8 mouse cellular contexts compared by ENCODE assay signal in genomic region chr11:120086702-120087152, GRCm38 (mm10). TPM values are rescaled to one million over a fixed set of nuclear protein-coding genes. Genes with fewer than 3 reads are reported as not detected.
A peak's percentile ranks its signal among the peaks of the same experiment; 100 is the strongest.
DNase-seq lines count a peak whose midpoint lies in the region; ATAC-seq and TF ChIP-seq lines count a peak whose summit lies in the region.

Cep131 (minus strand) TSS chr11:120086827.

- peak within 1 kb of the TSS; percentile 97 for H3K4me2 ChIP-seq in embryonic facial prominence, embryonic 13.5 days
- H3K4me2 ChIP-seq in limb, embryonic 12.5 days: peak within 1 kb of the TSS; percentile 70
- H3K4me2 ChIP-seq in midbrain, embryonic 15.5 days: peak within 1 kb of the TSS; percentile 70

- TF ChIP-seq POLR2A in kidney, adult 2 months (IDR thresholded peaks at IDR 0.05; ENCODE audit: low read depth, low read length): no peak
- no peak; the same call in 1 of the 2 replicates for TF ChIP-seq POLR2A in spleen, adult 2 months (IDR thresholded peaks at IDR 0.05; ENCODE audit: low read depth, low read length)

- no peak for TF ChIP-seq CTCF in kidney, adult 2 months (conservative IDR thresholded peaks at IDR 0.05; ENCODE audit: insufficient read depth, insufficient read length, low read depth, low read length)
- TF ChIP-seq CTCF in spleen, adult 2 months (IDR thresholded peaks at IDR 0.05; ENCODE audit: extremely low read depth, insufficient read depth, insufficient read length, insufficient replicate concordance): no peak

- peak; percentile 96 for DNase-seq in 3134 (ENCODE audit: extremely low read depth, insufficient read length, low spot score)
- DNase-seq in adrenal gland, postnatal 36 days: peak; percentile 99
- peak; percentile 99 for DNase-seq in heart, adult 18-20 months
- peak; percentile 99 for DNase-seq in kidney, adult 2 months
- DNase-seq in spleen, adult 2 months (ENCODE audit: low read depth in 1 of 2, low spot score in 2 of 2): peak; percentile 92 to 98

- no peaks in the 10 kb centered on the region for H3K9me3 ChIP-seq in embryonic facial prominence, embryonic 13.5 days
- H3K9me3 ChIP-seq in limb, embryonic 12.5 days: no peaks in the 10 kb centered on the region
- no peaks in the 10 kb centered on the region for H3K9me3 ChIP-seq in midbrain, embryonic 15.5 days

- peaks cover 39% of the 10 kb centered on the region for H3K36me3 ChIP-seq in embryonic facial prominence, embryonic 13.5 days
- no peaks in the 10 kb centered on the region for H3K36me3 ChIP-seq in kidney, adult 2 months (ENCODE audit: control insufficient read depth, insufficient read depth, low read length)
- peaks cover 45% of the 10 kb centered on the region for H3K36me3 ChIP-seq in limb, embryonic 12.5 days
- peaks cover 17% of the 10 kb centered on the region; the same call in 1 of the 2 replicates for H3K36me3 ChIP-seq in midbrain, embryonic 15.5 days (replicated peaks)
- H3K36me3 ChIP-seq in spleen, adult 2 months (ENCODE audit: control insufficient read depth, insufficient read depth, low read length): peaks cover 6% of the 10 kb centered on the region; the same call in 1 of the 2 replicates

- H3K27ac ChIP-seq in embryonic facial prominence, embryonic 13.5 days: peak within 1 kb of the TSS; percentile 78
- no peak within 1 kb of the TSS for H3K27ac ChIP-seq in kidney, adult 2 months (ENCODE audit: insufficient read depth, low read depth, low read length)
- H3K27ac ChIP-seq in limb, embryonic 12.5 days: peak within 1 kb of the TSS; percentile 89
- H3K27ac ChIP-seq in midbrain, embryonic 15.5 days: peak within 1 kb of the TSS; percentile 89
- H3K27ac ChIP-seq in spleen, adult 2 months (ENCODE audit: insufficient read depth, low read length): 0 out of 2 replicates have a peak within 1 kb of the TSS, but pooled peaks have one; percentile 3

- peak within 1 kb of the TSS; percentile 94 for H3K4me3 ChIP-seq in embryonic facial prominence, embryonic 13.5 days
- peak within 1 kb of the TSS; percentile 89 for H3K4me3 ChIP-seq in kidney, adult 2 months (ENCODE audit: insufficient read depth, low read depth, low read length)
- peak within 1 kb of the TSS; percentile 99 for H3K4me3 ChIP-seq in limb, embryonic 12.5 days (replicated peaks)
- H3K4me3 ChIP-seq in midbrain, embryonic 15.5 days: peak within 1 kb of the TSS; percentile 86
- peak within 1 kb of the TSS; percentile 90 for H3K4me3 ChIP-seq in spleen, adult 2 months (ENCODE audit: extremely low read depth, insufficient read depth, insufficient read length)

- peak; percentile 98 for ATAC-seq in embryonic facial prominence, embryonic 13.5 days (ENCODE audit: insufficient number of reproducible peaks, insufficient read depth, low FRiP score, low TSS enrichment, low read depth)
- peak; percentile 96 for ATAC-seq in limb, embryonic 12.5 days (ENCODE audit: insufficient number of reproducible peaks, insufficient read depth, low FRiP score, low TSS enrichment, low read depth)
- ATAC-seq in midbrain, embryonic 15.5 days (replicated peaks): peak; percentile 99

- H3K27me3 ChIP-seq in embryonic facial prominence, embryonic 13.5 days: no peaks in the 10 kb centered on the region
- no peaks in the 10 kb centered on the region for H3K27me3 ChIP-seq in kidney, adult 2 months (replicated peaks; ENCODE audit: control insufficient read depth, insufficient read depth, low read length)
- H3K27me3 ChIP-seq in limb, embryonic 12.5 days: no peaks in the 10 kb centered on the region
- no peaks in the 10 kb centered on the region for H3K27me3 ChIP-seq in midbrain, embryonic 15.5 days (replicated peaks)
- no peaks in the 10 kb centered on the region for H3K27me3 ChIP-seq in spleen, adult 2 months (ENCODE audit: control insufficient read depth, insufficient read depth, low read length)

- peaks cover 17% of the 10 kb centered on the region for H3K4me1 ChIP-seq in embryonic facial prominence, embryonic 13.5 days
- H3K4me1 ChIP-seq in kidney, adult 2 months (ENCODE audit: control insufficient read depth, insufficient read depth, low read length): no peaks in the 10 kb centered on the region; the same call in none of the 2 replicates
- peaks cover 15% of the 10 kb centered on the region for H3K4me1 ChIP-seq in limb, embryonic 12.5 days (replicated peaks)
- peaks cover 18% of the 10 kb centered on the region for H3K4me1 ChIP-seq in midbrain, embryonic 15.5 days
- H3K4me1 ChIP-seq in spleen, adult 2 months (ENCODE audit: control insufficient read depth, insufficient read depth, insufficient read length): peaks cover 9% of the 10 kb centered on the region; the same call in 1 of the 2 replicates

- WGBS in embryonic facial prominence, embryonic 13.5 days: under 1% methylated on average over 41 of the region's 42 CpGs
- WGBS in kidney, adult 2 months: 1% methylated on average over 41 of the region's 42 CpGs
- WGBS in limb, embryonic 12.5 days: under 1% methylated on average over 42 of the region's 42 CpGs
- 0% methylated on average over 42 of the region's 42 CpGs for WGBS in midbrain, embryonic 15.5 days
- 0% methylated on average over 41 of the region's 42 CpGs for WGBS in spleen, adult 2 months

- peak within 1 kb of the TSS; percentile 94 for H3K9ac ChIP-seq in embryonic facial prominence, embryonic 13.5 days
- peak within 1 kb of the TSS; percentile 96 for H3K9ac ChIP-seq in limb, embryonic 12.5 days (replicated peaks)
- H3K9ac ChIP-seq in midbrain, embryonic 15.5 days: peak within 1 kb of the TSS; percentile 98

RNA-seq across cellular contexts. Expression of gene Cep131, which starts in this region (rescaled TPM):
- 100 to 1,000 TPM in 1 of 2 experiments, 10 to 100 TPM in 1; 35.5 to 207 TPM for total RNA-seq in adrenal gland, postnatal 36 days (2021)
- polyA plus RNA-seq in embryonic facial prominence, embryonic 13.5 days (2015; fragmentation: Nextera tagmentation; extraction: Ambion mirVana): 30.3 and 31.3 TPM in 2 replicates
- total RNA-seq in heart, adult 18-20 months (2021): 10 to 100 TPM in 1 of 2 experiments, 1 to 10 TPM in 1; 6.5 to 10.5 TPM
- polyA plus RNA-seq in kidney, adult 2 months (2012; rRNA removed): 5.8 and 6.8 TPM in 2 replicates
- 49.2 and 53.2 TPM in 2 replicates for polyA plus RNA-seq in limb, embryonic 12.5 days (2016; fragmentation: Nextera tagmentation; extraction: Ambion mirVana)
- polyA plus RNA-seq in midbrain, embryonic 15.5 days (2015; fragmentation: Nextera tagmentation; extraction: Ambion mirVana): 35.0 and 35.6 TPM in 2 replicates
- polyA plus RNA-seq in spleen, adult 2 months (2012; rRNA removed): 4.5 and 7.5 TPM in 2 replicates
